Mouse (Mus musculus) frontal cortex, adult 2 months (tissue): ENCODE data around the gene Cdiptos. TPM values are rescaled to one million over a fixed set of nuclear protein-coding genes. Genes with fewer than 3 reads are reported as not detected.

Experiments
- DNase-seq, 2 experiments: peaks; one replicate each; pipeline ENCODE4 v3.0.0; 2022; ENCODE audit warnings: low spot score in 1 of 2; ENCODE audit errors: extremely low spot score in 1 of 2
- polyA plus RNA-seq: library from polyadenylated mRNA; depleted of rRNA; stranded (reverse); fragments of >200 nt; gene quantifications from 2 replicates; pipeline ENCODE4 v1.2.3, GENCODE M21; 2012

Gene Cdiptos
- polyA plus RNA-seq, 1 experiment = 0.80 TPM

DNA sequence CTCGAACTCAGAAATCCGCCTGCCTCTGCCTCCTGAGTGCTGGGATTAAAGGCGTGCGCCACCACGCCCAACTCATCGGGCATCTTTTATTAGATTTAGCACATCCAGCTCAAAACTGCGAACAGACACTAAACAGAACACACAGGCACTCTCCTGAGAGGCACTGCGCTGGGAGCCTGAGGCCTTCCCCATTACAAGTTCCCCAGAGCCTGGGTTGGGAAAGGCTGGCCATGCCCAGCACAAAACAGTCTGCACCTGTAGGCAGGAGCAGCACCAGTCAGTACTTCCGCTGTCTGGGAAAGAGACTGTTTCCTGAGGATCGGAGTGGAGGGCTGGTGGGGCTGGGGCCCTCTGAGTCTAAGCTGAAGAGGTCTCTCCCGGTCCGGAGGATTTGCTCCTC lies 39.1 kb upstream of the Cdiptos start:
- no peak for DNase-seq

DNA sequence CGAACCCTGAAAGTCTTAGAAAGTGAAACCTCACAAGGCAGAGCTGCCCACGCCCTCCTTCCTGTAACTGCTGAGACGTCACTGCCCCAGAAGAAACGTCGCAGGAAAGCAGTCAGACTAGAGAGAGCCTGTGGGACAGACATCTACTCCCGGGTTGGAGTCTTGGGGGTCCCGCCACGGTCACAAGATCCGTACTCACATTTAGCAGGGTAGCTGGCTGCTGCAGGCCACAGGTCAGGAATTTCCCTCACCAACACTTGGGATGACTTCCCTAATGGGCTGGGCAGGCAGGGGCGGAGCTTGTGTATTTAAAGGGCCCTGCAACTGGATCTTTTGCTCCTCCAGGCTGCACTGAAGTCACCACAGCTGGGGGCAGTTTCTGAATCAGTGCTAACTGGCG lies 38.4 kb upstream of the Cdiptos start, which contains the start of gene Mvp:
TSS of gene Mvp (minus strand) at position 302 of the 400 bp plus-strand sequence.
- no peak for DNase-seq

DNA sequence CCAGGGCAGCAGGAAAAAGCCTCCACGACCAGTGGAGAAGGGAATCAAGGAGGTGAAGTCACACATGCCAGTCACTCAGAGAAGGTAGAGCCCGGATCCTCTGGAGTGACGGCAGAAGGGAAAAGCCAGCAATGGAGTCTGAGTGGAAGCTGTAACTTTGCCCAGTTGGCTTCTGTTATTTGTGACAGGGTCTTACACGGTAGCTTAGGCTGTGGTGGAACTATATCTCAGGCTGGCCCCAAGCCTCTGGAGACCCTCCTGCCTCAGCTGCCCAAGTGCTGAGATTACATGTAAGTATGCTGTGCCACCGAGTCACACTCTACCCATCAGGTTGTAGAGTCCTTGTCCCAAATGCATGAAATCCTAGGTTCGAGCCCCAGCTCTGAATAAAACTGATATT lies 37.5 kb upstream of the Cdiptos start:
- no peak for DNase-seq

DNA sequence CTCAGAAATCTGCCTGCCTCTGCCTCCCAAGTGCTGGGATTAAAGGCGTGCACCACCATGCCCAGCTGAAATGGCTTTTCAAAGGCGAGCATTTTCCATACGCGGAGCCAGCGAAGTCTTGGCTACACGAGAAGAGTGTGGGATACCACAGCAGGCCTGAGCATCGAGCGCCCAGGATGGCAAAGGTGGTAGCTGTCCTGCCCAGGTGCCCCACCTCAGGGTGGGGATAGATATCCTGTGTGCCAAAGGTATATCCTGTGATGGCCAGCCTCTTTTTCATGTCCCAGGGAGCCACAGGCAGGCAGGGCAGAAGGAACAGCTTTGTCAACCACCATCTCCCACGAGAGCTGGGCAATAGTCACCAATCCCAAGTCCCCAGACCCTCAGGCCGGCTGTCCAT lies 36.9 kb upstream of the Cdiptos start:
- no peak for DNase-seq

DNA sequence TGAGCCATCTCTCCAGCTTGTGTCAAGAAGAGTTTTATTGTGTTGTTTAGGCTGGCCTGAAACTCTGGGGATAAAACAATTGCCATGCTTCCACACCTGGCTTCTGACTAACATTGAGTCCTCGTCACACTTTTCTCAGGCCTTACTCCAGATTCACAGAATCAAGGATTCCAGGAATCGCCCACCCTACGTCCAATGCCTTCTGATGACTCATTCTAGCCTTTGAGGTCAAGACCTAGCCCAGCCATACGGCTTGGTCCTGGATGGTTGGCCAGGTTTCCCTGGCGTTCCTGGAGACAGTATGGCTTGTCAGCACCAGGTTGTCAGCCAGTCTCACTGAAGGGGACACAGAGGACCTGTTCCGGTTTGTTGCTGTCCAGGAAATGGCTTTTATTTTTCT lies 36.5 kb upstream of the Cdiptos start:
- DNase-seq = no peak

DNA sequence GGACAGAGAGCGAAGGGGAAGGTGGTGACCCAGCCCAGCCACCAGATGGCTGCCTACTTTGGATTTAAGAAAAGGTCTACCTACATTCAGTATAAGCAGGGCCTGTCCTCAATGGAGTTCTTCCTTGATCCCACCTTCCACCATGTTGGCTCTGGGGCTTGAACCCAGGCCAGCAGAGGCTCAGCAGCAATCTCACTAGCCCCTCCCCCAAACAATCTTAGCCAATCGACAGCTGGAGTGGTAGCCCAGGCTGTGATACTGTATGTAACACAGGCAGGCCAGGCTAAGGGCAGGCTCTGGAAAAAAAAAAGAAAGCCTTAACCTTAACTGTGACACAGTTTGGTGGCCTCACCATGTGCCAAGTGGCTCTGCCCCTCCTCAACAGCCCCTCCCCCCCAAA lies 35.8 kb upstream of the Cdiptos start:
- no peak for DNase-seq

DNA sequence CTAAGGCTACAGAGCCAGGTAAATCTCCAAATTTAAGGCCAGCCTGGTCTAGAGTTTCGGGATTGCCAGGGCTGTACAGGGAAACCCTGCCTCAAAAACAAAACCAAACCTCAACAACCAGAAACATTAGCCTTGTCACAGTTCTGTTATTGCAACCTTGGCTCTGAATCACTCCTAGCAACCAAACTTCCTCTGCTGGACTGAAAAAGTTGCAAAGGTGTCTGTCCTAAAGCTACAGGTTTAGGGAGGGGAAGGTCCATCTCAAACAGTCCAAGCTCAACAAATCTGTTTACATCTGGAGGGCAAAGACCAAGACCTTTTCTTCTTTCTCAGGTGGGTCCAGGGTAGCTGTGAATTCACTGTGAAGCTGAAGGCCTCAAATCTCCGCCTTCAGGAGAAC lies 35.2 kb upstream of the Cdiptos start:
- no peak for DNase-seq

DNA sequence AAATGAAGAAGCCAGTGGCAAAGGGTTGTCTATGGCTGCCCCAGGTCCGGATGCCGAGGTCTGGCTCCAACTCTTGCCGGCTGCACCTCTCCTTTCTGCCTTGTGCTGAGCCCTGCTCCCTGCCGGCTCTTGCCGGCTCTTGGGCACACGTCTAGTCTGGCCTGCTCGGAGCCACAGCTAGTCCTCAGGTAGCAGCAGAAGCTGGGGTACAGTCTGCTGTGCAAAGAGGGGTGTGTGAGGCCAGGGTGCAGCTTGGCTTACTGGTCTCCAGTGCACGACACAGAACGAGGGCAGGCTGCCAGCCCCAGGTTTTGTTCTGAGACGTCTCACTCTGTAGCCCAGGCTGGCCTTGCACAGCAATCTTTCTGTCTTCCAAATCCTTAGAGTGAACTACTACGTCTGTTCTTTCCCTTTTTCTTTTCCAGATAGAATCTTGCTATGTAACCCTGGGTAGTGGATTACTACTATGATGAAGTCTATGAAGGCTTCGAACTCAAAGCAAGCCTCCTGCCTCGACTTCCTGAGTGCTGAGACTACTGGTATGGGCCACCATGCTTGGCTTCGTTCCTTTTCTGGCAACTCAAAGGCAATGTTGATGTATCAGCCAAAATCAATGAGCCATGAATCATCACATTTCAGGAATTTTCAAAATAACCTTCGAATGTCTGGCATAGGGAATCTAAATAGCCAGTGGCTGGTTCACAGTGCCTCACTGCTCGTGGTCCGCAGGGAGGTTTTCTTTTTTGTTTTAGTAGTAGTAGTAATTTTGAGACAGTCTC lies 33.6 kb upstream of the Cdiptos start:
- no peak for DNase-seq

DNA sequence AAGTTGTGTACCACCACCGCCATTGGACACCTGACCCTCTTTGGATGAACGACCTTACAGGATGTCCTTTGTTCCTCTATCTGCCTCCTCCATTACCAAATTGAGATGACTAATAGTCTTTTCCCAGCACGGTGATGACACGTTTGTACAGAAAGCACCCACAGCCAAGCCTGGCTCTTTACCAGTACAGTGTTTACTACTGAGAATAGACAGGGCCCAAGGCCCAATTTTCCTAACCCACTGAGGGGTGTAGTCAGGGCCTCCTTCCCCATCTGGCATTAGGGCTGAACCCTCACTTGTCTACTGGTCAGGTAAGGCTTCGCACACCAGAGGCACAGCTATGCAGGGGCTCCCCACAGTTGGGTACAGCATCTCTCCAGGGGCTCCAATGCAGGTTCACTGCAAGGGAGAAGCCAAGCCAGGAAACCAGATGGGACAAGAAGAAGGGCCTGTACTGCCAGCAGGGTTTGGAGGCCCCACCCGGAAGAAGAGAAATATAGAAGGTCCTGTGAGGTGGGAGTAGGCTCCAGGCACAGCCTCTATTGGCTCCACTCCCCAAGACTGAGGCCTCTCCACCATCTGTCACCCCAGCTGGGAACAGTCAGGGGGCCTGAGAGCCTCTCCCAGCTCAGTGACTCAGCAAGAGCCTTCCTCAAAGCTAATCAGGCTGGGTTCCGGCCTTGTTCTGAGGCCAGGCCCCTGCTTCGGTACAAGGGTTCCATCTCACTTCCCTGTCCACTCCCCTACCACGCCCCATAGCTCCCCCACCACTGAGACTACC lies 32.5 kb upstream of the Cdiptos start:
- peak; percentile 77 to 87 for DNase-seq

DNA sequence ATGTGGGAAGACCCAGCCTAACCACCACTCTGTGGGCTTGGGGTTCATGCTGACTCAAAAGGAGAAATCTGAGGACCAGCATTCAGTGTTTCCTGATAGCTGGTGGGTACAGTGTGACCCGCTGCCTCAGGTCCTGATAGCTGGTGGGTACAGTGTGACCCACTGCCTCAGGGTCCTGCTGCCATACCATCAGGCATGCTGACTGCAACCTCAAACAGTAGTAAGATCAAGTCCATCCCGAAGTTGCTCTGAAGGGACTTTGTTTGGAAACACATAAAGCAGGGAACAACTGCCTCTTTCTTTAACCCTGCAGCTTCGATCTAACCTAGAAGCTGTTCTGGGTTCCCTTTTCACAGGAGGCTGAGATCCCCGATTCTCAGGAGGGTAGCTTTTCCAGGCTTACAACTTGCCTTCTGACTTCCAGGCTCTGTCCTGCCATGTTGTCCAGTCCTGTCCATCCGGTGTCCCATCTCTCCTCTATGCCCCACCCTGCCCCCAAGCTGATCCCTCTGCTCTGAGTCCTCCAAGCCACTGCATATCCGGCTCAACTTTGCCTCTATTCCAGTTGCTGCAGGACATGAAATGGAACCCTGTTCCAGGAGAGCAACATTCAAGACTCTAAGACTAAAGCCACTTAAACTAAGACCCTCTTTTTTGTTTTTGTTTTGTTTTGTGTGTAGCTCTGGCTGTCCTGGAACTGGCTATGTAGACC lies 31.6 kb upstream of the Cdiptos start:
- DNase-seq = no peak

DNA sequence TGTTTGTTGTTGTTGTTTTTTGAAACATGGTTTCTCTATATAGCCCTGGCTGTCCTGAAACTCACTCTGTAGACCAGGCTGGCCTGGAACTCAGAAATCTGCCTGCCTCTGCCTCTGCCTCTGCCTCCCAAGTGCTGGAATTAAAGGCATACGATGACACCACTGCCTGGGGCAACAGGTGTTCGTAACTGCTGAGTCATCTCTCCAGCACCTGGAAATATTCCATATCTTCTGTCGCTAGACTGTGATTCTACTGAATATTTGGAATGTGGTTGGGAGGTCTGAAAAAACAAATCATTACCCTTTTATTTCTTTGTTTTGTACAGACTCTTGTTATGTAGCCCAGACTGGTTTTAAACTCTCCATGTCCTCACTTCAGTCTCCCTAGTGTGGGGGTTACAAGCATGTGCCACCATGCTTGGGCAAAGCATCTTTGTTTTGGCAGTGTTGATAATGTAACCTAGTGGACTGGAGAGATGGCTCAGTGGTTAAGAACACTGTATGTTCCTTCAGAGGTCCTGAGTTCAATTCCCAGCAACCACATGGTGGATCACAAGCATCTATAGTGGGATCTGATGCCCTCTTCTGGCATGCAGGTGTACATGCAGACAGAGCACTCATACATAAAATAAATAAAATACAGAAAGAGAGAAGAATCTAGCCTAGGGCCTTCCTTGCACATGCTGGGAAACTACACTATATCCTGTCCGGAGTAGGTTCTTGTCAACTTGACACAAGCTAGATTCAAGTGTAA lies 28.4 kb upstream of the Cdiptos start:
- no peak for DNase-seq

DNA sequence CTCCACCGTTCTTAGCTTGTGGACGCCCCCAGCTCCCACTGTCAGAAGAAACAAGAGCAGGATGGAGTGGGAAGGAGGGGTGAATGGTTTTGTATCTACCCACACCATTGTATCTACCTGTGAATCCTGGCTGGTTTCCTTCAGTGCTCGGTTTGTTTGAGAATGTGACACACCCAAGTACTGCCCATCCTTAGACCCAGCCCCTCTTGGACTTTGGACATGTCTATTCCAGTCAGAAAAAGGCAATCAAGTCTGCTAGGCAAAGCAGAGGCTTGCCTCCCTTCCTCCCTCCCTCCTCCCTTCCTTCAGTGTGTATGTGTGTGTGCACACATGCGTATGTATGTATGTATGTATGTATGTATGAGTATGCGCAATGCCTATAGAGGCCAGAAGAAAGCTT lies 27.7 kb upstream of the Cdiptos start:
- DNase-seq = no peak

DNA sequence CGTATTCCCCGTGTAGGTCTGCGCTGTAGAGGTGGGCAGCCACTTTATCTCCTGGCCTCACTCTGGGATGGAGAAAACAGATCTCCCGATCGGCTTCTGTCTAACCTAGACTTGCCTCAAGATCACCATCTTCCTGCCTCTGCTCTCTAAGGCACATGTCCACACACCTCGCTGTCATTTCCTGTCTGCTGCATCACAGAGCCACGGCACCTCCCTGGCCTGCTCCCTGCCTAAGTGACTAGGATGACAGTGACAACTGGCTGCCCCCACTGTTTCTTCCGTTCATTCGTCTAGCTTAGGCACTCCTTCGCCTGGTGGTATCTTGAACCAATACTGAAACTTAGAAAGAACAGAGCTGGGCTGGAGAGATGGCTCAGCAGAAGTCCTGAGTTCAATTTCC lies 23.7 kb upstream of the Cdiptos start:
- DNase-seq = no peak

DNA sequence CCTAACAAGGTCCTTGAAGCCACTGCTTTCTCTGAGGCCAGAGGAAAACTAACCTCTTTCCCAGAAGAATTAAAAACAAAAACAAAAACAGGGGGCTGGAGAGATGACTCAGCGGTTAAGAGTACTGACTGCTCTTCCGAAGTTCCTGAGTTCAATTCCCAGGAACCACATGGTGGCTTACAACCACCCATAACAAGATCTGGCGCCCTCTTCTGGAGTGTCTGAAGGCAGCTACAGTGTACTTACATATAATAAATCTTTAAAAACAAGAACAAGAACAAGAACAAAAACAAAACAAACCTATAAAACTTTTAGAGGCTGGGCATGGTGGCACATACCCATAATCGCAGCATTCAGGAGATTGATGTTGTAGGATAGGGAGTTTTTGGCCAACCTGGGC lies 20.6 kb upstream of the Cdiptos start:
- no peak for DNase-seq

DNA sequence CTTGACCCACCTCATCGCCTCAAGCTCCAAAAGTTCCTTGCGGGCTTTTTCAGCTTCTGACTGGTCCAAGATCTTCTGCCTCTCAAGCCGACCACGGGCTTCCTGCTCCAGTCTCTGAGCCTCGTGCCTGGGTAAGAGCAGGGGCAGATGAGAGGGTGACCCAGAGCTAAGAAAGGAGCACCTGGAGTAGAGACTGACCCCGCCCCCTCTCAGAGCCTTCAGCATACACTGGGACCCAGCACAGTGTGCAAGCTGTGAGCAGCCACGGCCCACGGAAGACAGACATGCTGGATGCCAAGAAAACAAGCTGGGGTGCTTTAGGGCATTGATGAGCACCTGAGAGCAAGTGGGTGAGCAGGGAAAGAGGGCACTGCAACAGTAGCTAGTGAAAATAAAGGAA lies 12.9 kb upstream of the Cdiptos start:
- no peak for DNase-seq

DNA sequence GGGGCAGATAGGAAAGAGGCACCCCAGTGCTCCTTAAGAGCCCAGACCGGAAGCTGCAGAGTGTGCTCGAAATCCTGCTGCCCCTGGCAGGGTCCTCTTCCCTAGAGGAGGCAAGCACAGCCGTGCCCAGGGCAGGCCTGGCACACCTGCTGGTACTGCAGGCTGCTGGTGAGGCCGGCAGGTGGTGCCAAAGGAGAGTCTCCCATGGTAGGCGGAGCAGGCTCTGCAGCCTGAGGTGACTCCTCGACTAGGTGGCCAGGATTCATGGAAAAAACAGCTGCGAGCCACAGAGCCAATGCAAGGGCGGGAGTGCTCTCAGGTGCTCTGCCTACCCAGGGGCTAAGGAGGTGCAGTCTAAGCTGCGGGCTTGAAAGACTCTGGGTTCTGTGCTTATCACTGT lies 10.4 kb upstream of the Cdiptos start:
- peak in 1 of 2 experiments; percentile 56 for DNase-seq

DNA sequence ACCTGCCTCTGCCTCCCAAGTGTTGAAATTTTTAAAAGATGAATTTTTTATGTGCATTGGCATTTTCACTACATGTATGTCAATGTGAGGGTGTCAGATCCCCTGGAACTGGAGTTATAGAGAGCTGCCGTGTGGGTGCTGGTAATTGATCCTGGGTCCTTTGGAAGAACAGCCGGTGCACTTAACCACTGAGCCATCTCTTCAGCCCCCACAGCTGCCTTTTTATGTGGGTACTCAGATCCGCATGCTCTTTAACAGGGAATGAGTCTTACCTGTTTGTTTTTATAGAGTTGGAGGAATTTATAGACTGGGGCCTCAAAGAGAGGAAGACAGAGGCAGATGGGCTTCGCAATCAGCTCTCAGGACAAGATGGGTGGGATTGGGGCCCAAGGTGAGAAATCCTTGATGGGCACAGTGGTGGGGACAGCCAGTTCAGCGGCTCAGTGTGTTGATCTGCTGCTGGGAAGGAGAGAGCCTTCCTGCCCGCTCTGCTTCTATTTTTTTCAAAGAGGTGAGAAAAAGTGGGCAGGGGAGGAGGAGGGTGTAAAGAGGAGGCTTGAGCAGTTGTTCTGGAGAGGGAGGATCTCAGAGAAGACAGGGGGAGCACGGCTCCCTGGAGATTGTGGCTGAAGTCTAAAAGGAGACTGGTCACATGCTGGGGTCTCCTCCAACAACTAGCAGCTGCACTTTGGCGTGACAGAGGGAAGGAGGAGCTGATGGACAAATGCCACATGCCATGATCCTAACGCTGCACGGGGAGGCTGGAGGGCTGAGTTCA lies 9.0 kb upstream of the Cdiptos start:
- DNase-seq = peak in 1 of 2 experiments; percentile 74

DNA sequence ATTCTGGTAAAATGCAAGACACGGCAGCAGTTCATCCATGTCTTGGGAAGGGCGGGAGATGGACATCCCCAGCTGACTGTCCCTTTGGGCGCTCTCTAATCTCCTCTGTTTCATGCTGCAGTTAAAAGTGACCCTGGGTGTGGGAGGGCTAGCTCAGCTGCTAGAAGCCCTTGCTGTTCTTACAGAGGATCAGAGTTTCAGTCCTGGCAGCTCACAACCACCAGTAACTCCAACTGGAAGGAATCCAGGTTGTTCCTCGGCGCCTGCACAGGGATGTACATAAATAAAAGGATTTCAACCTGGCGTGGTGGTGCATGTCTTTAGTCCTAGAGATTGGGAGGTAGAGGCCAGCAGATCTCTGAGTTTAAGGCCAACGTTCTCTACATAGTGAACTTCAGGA lies 7.2 kb upstream of the Cdiptos start:
- no peak for DNase-seq

DNA sequence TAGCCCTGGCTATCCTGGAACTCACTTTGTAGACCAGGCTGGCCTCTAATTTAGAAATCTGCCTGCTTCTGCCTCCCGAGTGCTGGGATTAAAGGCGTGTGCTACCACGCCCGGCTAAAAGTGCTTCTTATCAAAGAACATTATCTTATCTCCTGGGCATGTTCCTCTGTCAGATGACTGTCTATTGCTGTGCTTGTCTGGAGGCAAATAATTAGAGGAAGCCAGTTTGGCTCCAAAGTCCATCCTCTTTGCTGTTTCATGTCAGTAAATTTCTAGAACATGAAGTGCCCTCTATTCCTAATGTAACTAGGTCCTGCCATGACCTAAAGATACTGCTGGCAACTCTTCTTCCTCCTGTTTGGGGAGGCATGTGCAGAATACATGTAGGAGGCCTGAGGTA lies 6.2 kb upstream of the Cdiptos start:
- DNase-seq = no peak

DNA sequence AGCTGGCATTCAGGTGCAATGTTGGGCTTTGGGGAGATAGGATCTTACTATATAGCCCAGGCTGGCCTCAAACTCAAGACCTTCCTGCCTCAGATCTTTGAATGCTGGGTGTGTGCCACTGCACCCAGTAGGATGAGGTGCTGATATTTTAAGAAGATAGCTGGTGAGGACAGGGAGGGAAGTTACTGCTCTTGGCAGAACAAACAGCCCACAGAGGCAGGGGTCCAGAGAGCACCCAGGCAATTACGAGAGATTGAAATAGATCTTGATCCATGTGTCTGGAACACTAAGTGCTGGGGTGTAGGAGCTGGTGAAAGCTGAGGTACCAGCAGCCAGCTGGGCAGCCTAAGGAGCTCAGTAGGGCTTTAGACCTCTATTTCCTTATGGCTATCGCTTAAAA lies 5.7 kb upstream of the Cdiptos start:
- DNase-seq = no peak
